Mouse (Mus musculus): ENCODE results near the gene Eif2b3. TPM values are rescaled to one million over a fixed set of nuclear protein-coding genes. Genes with fewer than 3 reads are reported as not detected.

Eif2b3 gene
- polyA plus RNA-seq (2015; fragmentation: Nextera tagmentation; extraction: Ambion mirVana) = 29.9 and 30.1 TPM in 2 replicates

DNA sequence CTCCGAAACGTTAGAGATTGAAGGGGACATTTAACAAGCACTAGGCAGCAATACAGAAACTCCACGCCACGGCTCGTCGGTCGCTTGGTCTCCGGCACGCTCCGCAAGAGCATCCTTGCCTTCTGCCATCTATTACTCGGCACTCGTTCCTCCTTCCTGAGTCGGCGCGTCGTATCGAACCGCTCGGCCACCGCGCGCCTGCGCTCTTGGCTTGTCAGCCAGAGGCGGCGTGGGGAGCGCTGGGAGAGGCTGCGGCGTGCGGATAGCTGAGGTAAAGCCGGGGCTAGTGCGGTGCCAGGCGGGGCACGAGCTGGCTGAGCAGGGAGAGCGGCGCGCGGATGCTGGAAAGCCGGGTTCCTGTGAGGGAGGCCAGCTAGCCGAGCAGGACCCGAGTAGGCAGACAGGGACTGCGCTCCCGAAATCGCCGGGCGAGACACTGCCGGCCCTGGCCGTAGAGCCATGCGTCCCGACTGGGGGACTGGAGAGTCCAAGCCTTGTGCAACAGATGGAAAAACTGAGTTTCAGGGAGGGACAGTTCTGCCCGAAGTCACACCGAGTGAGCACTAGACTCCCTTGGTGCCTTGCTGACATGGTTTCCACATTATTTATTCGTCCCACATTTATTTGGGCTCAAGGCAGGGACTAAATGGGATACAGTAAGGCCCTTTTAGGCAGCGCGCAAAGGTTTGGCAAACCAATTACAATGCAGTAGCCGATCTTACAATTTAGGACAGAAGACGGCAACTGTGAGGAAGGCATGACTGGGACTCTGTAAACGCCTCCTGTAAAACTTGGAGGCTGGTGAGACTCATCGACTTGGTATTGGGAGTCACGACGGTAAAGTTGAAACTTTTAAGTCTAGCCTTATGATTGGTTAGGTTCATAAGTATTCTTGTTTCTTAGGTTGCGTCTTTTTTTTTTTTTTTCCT lies at the start of gene Eif2b3:
Gene Eif2b3, plus strand, starts transcription at position 197 of the 929 bp plus-strand sequence.
- Histone ChIP-seq H3K4me2 (replicated peaks; ENCODE audit: low read depth) (peak within 1 kb of the TSS; percentile 90), H3K9me3 (ENCODE audit: control insufficient read depth, low read length) (no peaks in the 10 kb centered on the region), H3K4me3 (ENCODE audit: low read depth, low read length) (peak within 1 kb of the TSS; percentile 89), H3K4me1 (replicated peaks; ENCODE audit: control insufficient read depth, insufficient read depth) (no peaks in the 10 kb centered on the region), H3K36me3 (ENCODE audit: control insufficient read depth, insufficient read depth, low read length) (0 out of 2 replicates have a peak, but pooled peaks cover 4% of the 10 kb centered on the region), H3K9ac (ENCODE audit: low read length) (peak within 1 kb of the TSS; percentile 82), H3K27me3 (ENCODE audit: control insufficient read depth, insufficient read depth, low read length) (no peaks in the 10 kb centered on the region), H3K27ac (replicated peaks) (0 out of 2 replicates have a peak within 1 kb of the TSS, but pooled peaks have one; percentile 24)
- under 1% methylated on average over 61 of the region's 61 CpGs for whole genome bisulfite sequencing
- TF ChIP-seq EP300 (optimal IDR thresholded peaks at IDR 0.05) = no peak
- TF ChIP-seq CTCF (IDR thresholded peaks at IDR 0.05; ENCODE audit: low read depth) = peak; percentile 49
- ATAC-seq (ENCODE audit: low FRiP score, low TSS enrichment) (peak; percentile 97), DNase-seq (ENCODE audit: low spot score) (peak; percentile 93)

DNA sequence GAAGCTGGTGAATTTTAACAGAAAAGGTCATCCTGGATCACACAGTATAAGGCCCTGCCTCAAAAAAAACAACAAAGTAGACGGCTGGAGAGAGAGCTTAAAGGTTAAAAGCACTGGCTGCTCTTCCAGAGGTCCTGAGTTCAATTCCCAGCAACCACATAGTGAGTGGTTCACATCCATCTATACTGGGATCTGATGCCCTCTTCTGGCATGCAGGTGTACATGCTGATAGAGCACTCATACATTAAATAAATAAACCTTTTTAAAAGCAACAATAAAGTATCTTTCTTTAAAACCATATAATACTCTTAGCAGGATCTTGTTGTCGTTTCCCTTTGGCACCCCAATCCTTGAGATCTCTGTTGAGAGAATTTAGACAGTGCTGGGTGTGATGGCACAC lies 42.7 kb upstream of the Eif2b3 start:
- Histone ChIP-seq H3K4me1 (replicated peaks; ENCODE audit: control insufficient read depth, insufficient read depth) (no peaks in the 10 kb centered on the region), H3K36me3 (ENCODE audit: control insufficient read depth, insufficient read depth, low read length) (no peaks in the 10 kb centered on the region), H3K4me2 (replicated peaks; ENCODE audit: low read depth) (no peak overlapping the region), H3K27ac (replicated peaks) (no peak overlapping the region), H3K27me3 (ENCODE audit: control insufficient read depth, insufficient read depth, low read length) (no peaks in the 10 kb centered on the region), H3K4me3 (ENCODE audit: low read depth, low read length) (no peak overlapping the region), H3K9ac (ENCODE audit: low read length) (no peak overlapping the region), H3K9me3 (ENCODE audit: control insufficient read depth, low read length) (no peaks in the 10 kb centered on the region)
- TF ChIP-seq CTCF (IDR thresholded peaks at IDR 0.05; ENCODE audit: low read depth) (peak; percentile 52), EP300 (optimal IDR thresholded peaks at IDR 0.05) (no peak)
- DNase-seq (ENCODE audit: low spot score) = no peak
- 59% methylated on average over 2 of the region's 2 CpGs for WGBS
- no peak for ATAC-seq (ENCODE audit: low FRiP score, low TSS enrichment)

DNA sequence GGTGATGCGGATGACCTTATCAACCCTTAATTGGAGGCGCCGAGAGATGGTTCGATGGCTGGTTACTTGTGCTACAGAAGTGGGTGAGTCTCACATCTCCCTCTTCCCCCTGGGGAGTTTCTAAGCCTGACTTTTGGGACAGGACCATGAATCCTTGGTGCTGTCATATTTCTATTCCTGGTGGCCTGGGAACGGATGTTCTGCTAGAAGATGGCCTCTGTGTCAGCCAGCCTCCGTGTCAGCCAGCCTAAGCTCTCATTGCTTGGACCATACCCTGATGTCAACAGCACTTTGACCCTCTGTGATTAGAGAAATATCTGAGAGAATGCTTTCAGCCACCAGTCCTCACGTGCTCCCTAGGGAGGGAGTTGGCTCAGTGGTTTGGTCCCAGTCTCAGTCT lies 33.5 kb upstream of the Eif2b3 start:
- no peaks in the 10 kb centered on the region for H3K36me3 ChIP-seq (ENCODE audit: control insufficient read depth, insufficient read depth, low read length)
- H3K27ac ChIP-seq (replicated peaks) = no peak overlapping the region
- no peaks in the 10 kb centered on the region for H3K9me3 ChIP-seq (ENCODE audit: control insufficient read depth, low read length)
- no peaks in the 10 kb centered on the region for H3K4me1 ChIP-seq (replicated peaks; ENCODE audit: control insufficient read depth, insufficient read depth)
- DNase-seq (ENCODE audit: low spot score) (no peak), ATAC-seq (ENCODE audit: low FRiP score, low TSS enrichment) (no peak)
- no peak overlapping the region for H3K4me2 ChIP-seq (replicated peaks; ENCODE audit: low read depth)
- no peak overlapping the region for H3K4me3 ChIP-seq (ENCODE audit: low read depth, low read length)
- TF ChIP-seq EP300 (optimal IDR thresholded peaks at IDR 0.05) = no peak
- TF ChIP-seq CTCF (IDR thresholded peaks at IDR 0.05; ENCODE audit: low read depth) = no peak
- WGBS = 86% methylated on average over 7 of the region's 7 CpGs
- H3K9ac ChIP-seq (ENCODE audit: low read length) = no peak overlapping the region
- H3K27me3 ChIP-seq (ENCODE audit: control insufficient read depth, insufficient read depth, low read length) = no peaks in the 10 kb centered on the region

DNA sequence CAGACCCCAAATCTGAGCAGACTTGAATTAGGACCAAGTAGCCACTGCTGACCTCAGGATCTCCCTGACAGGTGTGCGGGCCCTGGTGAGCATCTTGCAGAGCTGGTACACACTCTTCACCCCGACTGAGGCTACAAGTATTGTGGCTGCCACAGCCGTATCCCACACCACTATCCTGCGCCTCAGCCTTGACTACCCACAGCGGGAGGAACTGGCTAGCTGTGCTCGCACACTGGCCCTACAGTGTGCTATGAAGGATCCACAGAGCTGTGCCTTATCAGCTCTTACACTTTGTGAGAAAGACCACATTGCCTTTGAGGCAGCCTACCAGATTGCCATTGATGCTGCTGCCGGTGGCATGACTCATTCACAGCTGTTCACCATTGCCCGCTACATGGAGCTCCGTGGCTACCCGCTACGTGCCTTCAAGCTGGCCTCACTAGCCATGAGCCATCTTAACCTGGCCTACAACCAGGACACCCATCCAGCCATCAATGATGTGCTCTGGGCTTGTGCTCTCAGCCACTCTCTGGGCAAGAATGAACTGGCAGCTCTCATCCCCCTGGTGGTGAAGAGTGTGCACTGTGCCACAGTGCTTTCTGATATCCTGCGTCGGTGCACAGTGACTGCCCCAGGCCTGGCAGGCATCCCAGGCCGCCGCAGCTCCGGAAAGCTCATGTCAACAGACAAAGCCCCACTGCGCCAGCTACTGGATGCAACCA lies 32.6 kb upstream of the Eif2b3 start:
- Histone ChIP-seq H3K9me3 (ENCODE audit: control insufficient read depth, low read length) (no peaks in the 10 kb centered on the region), H3K27ac (replicated peaks) (no peak overlapping the region), H3K36me3 (ENCODE audit: control insufficient read depth, insufficient read depth, low read length) (no peaks in the 10 kb centered on the region), H3K9ac (ENCODE audit: low read length) (no peak overlapping the region), H3K4me2 (replicated peaks; ENCODE audit: low read depth) (no peak overlapping the region), H3K4me3 (ENCODE audit: low read depth, low read length) (no peak overlapping the region), H3K4me1 (replicated peaks; ENCODE audit: control insufficient read depth, insufficient read depth) (no peaks in the 10 kb centered on the region), H3K27me3 (ENCODE audit: control insufficient read depth, insufficient read depth, low read length) (no peaks in the 10 kb centered on the region)
- 60% methylated on average over 17 of the region's 17 CpGs for WGBS
- TF ChIP-seq EP300 (optimal IDR thresholded peaks at IDR 0.05) (no peak), CTCF (IDR thresholded peaks at IDR 0.05; ENCODE audit: low read depth) (peak; percentile 85)
- peak; percentile 82 for DNase-seq (ENCODE audit: low spot score)
- peak; percentile 85 for ATAC-seq (ENCODE audit: low FRiP score, low TSS enrichment)

DNA sequence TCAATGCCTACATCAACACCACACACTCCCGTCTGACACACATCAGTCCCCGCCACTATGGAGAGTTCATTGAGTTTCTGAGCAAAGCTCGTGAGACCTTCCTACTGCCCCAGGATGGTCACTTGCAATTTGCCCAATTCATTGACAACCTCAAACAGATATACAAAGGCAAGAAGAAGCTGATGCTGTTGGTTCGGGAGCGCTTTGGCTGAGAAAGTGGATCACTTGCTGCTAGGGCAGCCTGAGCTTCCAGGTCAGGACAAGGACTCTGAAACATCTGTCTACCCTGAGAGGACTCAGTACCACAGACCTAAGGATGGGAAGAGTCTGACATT lies 32.1 kb upstream of the Eif2b3 start:
- no peak for ATAC-seq (ENCODE audit: low FRiP score, low TSS enrichment)
- no peak overlapping the region for H3K27ac ChIP-seq (replicated peaks)

More for the DNA sequence above, 32.1 kb upstream of the Eif2b3 start:
- no peak overlapping the region for H3K9ac ChIP-seq (ENCODE audit: low read length)
- no peak overlapping the region for H3K4me3 ChIP-seq (ENCODE audit: low read depth, low read length)
- TF ChIP-seq CTCF (IDR thresholded peaks at IDR 0.05; ENCODE audit: low read depth) = no peak
- TF ChIP-seq EP300 (optimal IDR thresholded peaks at IDR 0.05) = no peak
- H3K9me3 ChIP-seq (ENCODE audit: control insufficient read depth, low read length) = no peaks in the 10 kb centered on the region
- H3K27me3 ChIP-seq (ENCODE audit: control insufficient read depth, insufficient read depth, low read length) = no peaks in the 10 kb centered on the region
- H3K4me2 ChIP-seq (replicated peaks; ENCODE audit: low read depth) = no peak overlapping the region
- no peaks in the 10 kb centered on the region for H3K36me3 ChIP-seq (ENCODE audit: control insufficient read depth, insufficient read depth, low read length)
- 65% methylated on average over 5 of the region's 5 CpGs for WGBS
- no peaks in the 10 kb centered on the region for H3K4me1 ChIP-seq (replicated peaks; ENCODE audit: control insufficient read depth, insufficient read depth)
- DNase-seq (ENCODE audit: low spot score) = no peak
